Mouse (Mus musculus) urinary bladder, postnatal 10 days (tissue): ENCODE results near the gene Gas7.

Experiments used
- DNase-seq: peaks from one replicate; pipeline ENCODE4 v3.0.0; 2022; ENCODE audit warnings: low spot score

The Gas7 gene

DNA sequence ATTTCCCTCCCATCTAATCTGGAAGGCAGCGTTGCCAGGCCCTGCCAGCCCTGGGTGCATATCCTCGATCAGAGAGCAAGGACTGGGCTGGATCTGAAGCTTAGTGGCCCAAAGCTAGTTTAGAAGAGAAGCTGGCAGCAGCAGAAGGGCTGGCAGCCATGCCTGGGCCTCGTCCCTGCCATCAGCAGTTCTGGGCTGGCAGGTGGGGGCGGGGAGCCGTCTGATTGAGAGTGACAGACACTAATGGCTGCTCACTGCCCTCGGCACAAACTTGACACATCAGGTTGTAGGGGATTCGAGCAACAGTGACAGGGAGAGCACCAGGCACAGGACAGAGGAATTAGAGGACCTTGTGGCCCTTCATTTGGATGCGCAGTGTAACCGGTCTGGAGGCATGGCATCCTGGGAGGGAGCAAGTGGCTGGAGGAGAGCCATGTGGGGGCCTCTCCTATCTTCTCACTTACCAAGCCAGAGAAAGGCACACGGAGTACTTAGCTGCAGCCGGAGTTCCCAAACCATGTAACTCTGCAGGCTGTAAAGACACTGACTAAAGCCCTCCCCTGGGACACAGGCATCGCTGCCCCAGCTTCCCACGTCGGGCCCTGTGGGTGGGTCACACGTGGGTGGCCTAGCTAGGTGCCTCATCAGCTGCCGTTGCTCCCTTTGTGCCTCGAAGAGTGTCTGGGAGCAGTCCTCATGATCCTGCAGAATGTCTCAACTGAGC lies 200.2 kb downstream of the Gas7 start:
- no peak for DNase-seq

DNA sequence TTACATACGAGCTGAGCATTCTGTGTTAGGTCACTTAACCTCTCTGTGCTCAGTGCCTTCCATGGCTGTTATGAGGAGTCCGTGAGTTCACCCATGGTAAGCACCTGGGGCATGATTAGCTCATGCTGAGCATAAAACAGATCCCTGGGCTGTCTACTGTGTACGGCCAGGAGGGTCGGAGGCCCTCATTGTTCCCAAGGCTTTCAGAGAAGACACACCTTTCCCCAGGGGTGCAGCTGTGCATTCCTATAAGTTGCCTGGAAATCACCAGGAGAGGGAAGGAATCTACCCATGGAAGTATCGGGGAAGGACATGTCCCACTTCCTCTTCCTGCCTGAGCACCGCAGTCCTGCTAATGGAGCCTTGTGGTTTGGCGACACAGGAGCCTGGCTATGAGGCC lies 201.1 kb downstream of the Gas7 start:
- DNase-seq = no peak

DNA sequence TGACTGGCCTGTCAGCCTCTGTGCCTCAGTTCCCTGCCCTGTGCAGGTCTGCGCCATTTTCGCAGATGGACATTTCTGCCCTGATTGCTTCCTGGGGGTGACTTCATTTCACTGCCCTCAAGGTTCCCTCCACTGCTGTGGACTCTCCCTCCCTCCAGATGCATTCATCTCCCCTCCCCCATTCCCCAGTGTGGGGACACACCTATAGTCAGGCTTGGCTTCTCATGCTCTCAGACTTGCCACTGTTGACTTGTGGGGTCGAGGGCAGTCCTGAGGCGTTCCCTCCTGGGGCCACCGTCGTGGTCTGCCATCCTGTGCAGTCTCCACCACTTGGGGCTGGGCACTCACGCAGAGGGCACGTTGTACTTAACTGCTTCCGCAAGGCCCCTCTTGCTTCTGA lies 201.6 kb downstream of the Gas7 start:
- no peak for DNase-seq

DNA sequence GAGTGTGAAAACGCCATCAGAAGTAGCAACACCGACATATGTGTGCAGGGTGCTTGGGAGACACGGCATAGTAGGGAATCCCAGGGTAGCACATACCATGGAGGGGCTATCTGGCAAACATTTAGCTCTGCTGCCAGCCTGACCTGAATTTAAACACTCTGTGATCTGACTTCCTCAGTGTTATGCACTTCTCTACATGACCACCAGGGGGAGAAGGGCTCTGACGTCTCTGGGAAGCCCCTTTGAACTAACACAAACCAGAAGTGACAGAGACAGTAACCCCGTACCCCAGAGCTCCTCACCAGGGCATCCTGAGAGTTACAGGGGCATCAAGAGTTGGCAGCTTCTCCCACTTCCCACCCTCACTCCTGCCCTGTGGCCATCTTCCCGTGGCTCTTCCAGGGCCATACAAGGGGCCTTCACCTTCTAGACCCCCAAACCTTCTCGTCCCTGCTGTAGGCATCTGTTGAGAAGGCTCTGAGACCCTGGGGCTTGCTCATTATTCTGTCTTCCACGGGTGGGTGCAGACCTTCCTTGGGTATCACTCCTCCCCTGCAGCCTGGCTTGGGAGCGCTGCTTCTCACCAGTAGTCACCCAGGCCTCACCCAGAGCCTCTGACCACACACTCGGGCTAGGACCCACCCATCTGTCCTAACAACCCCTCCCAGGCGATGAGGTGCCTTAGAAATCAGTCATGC lies 202.6 kb downstream of the Gas7 start:
- DNase-seq = no peak

DNA sequence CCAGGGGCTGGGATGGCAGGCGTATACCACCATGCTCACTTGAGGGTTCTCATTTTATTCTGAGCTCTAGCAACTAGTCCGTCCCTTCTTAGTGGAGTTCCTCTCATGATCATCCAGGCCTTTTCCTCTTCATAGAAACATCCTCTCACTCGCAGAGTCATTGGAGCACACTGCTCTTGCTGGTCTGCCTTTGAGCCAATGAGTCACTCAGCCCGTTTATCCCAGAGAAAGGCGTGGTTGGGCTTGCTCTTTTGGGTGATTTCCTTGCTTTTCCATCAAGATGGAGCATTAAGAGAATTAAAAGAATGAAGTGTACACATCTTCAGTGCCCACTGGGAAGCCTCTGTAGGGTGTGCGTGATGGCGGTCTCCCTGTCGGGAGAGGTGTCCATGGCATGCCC lies 206.2 kb downstream of the Gas7 start:
- DNase-seq = no peak

DNA sequence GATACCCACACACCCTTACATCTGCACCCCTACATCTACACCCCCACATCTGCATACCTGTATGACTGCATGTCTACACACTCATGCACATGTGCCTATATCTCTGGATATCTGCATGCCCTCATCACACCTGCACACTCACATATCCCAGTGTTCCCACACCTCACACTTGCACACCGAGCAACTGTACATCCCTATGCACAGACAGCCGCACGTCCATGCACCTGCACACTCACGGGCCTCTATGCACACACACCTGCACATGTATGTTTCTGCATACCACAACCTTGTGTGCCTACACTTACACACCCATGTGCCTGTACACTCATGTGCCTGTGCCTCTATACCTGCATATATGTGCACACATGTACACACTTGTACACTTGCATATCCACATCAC lies 208.2 kb downstream of the Gas7 start:
- no peak for DNase-seq

DNA sequence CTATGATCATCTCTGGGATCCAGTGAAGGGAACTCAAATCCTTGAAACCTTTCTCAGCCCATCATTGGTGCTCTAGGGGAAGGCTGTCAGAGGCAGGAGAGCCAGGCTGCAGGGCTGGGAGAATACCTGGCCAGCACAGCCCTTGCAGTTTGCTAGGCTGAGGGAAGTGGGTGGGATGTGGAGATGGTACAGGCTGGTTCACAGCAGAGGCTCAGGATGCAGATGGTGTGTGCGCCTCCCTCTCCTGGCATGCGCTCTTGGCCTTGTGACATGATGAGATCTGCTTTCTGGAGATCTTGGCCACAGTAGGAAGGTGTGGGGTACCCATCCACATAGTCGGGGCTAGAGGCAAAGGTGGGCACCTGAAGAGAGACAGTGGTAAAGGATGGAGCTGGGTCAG lies 209.0 kb downstream of the Gas7 start:
- no peak for DNase-seq

DNA sequence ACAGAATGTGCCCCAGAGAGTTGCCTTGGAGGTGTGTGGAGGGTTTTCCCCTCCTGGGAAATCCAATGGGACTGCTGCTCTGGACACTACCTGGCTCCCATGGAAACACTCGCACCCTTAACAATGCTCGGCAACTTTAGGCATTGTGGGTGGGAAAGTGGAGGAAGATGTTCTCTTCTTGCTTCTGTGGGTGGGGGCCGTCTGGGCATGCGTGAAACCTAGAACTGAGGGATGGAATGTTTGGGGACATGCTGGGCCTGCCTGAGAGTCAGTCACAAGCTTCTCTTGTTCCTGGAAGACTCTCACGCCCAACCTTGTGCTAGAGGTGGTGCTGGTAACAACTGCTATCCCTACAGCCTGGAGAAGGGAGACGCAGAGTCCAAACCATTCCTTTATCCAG lies 209.7 kb downstream of the Gas7 start:
- no peak for DNase-seq

DNA sequence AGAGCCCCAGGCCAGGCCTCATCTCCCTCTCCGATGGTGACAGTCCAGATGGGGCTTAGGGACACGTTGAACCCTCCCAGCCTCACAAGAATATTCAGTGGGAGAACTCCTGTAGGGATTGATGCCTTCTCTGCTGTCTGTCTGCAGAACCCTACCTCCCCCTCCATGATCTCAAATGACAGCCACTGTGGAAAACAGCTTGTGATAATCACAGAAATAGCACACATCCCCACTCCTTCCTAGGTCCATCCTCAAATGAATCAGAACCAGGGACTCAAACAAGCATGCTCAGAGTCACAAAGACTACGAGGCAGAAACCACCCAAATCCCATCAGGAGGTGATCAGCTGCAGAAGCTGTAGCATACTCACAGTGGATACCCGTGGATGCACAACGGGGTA lies 210.9 kb downstream of the Gas7 start:
- DNase-seq = no peak

DNA sequence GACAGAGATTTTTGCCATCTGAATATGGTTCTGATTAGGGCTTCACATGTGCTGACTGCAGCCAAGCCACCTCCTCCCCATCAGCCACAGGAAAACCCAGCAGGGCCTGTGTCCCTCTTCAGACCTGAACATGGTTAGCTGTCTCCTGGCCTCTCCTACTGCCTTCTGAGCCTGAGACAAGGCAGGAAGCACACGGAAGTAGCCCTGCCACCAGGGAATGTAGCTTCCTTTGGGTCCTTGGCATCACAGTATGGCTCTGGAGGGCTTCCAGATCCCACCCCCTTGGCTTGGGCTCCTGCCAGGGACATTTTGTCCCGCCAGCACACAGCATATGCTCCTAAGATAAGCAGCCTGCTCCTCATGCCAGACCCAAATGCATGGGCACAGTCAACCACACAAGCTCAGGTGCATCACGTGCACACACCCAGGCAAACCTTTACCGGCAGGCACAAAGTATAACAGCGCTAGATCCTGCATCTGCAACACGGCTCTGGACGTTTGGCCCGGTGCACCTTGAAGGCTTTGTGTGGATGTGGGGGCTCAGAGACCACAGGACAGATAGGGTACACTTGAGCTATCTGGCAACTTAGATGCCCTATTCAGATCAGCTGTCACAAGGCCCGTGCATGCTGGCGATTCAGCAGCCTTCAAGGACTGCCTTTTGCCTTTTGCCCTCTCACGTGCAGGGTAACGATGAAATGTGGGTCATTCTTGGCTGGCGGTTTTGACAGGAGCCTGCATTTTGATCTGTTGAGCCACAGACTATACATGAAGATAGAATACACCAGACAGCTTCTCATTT lies 212.5 kb downstream of the Gas7 start:
- DNase-seq = no peak

DNA sequence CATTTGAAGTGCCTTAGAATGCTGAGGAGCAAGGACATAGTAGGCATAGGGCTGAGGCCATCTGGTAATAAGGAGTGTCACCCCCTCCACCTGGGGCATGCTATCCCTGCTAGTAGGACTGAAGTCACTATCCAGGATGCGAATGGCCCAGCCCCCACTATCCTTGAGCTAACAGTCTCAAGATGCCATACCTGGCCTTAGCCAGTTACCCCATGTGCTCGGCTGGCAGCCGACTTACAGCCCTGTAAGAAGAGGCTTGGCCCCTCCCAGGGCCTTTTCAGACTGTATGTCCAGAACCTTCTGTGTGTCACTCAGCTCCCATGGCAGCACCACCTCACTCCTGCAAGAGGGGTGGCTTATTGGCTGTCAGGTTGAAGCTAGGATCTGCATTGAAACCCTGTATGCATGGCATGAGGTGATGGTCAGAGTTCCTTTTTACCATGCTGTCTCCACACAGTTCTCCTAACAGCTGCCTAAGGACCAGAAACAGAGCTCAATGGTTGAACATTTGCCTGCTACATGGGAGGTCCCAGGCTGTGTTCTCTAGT lies 213.3 kb downstream of the Gas7 start:
- no peak for DNase-seq

DNA sequence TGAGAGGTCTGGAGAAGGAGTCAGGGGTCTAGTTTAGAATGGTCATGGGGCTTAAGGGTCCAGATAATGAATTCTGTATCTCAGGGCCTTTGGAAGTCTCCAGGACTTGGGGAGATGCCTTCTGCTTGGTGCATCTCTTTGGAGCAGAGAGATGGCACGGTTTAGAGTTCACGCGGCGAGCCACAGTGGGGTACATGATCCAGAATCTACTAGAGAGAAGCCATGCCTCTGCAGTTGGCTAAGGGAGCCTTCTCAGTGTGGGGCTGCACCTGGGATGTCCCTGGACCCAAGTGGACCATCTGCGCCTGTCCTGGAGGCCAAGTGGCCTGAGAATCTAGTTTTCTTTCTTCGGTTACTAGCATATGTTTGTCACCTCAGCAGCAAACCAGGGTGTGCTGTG lies 214.8 kb downstream of the Gas7 start:
- no peak for DNase-seq

DNA sequence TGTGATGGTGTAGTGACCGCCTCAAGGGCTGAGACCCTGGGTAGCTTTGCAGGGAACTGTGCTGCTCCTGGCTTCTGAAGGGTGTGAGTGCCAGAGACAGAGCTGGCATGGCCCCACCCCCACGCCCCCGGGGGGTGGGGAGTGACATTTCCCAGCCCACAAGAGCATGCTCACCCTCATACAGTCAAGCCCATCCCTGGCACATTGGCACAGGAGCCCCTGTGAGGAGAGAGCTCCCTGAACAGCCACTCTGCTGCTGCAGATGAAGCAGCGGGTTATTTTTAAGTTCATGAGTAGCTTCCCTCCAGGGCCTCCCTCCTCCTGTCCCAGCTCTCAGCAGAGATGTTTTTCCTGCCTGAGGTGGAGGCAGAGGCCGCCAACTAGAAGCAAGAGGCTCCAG lies 216.9 kb downstream of the Gas7 start:
- DNase-seq = no peak

DNA sequence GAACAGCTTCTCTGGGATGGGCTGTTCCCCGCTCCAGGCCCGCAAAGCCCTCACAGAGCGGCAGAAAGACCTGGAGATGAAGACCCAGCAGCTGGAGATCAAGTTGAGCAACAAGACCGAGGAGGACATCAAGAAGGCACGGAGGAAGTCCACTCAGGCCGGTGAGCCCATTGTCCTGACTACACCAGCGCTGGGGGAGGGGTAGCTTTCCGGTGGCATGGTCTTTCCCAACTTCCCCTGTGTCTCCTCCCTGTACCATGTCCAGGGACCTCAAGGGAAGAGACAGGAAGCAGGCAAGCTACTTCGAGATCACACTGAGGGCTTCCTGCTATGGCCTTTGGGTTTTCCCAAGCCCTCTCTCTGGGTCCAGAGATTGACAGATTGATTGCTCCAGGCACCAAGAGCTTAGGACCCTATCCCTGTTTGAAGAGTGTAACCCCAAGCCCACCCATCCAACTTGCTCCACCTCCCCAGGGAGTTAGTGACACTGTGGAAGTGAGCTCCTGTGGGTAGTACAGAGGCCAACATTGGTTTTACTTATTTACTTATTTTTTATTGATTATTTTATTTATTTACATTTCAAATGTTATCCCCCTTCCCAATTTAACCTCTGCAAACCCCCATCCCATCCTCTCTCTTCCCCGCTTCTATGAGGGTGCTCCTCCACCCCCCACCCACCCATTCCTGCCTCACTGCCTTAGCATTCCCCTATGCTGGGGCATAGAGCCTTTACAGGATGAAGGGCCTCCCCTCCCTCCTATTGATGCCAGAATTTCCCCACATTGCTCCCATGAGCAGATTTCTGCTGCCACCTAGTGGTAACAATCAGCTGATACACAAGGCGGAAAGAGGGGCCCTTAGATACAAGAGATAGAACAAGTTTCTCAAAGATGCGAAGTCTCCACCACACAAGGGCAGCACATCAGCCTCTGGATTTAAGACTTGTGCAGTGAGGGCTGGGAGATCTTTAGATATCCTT lies 220.6 kb downstream of the Gas7 start:
- DNase-seq = no peak

DNA sequence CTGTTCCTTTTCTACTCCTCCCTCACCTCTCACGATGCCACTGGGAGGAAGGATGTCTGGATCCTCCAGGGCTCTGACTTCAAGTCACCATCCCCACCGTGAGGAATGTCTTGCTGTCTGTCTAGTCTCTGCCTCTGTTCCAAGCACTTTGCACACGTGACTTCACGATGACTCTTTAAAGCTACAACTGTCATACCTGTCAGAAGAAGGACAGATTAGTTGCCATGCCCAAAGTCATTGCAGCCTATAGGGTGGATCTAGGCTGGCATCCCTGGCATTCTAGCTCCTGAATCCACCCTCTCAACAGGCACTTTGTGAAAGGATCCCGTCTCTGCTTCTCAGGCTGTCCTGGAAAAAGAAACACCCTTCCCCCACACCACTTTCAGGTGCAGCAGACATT lies 224.1 kb downstream of the Gas7 start:
- no peak for DNase-seq

DNA sequence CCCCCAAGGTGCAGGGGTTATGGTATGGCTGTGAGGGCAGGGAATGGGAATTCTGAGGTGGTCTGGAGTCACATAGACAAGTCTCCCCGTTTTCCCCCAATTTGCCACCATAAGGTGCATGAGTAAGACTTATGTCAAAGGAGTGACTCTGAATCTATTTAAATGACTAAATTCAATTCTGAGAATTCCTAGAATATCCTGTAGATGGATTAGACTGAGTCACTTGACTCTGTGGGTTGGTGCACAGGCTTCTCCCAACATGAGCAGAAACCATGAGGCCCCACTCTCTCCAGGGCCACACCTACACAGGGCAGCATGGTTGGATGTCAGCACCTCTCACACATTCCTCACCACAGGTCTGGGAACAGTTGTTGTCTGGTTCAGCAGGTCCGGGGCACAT lies 224.7 kb downstream of the Gas7 start:
- DNase-seq = no peak

DNA sequence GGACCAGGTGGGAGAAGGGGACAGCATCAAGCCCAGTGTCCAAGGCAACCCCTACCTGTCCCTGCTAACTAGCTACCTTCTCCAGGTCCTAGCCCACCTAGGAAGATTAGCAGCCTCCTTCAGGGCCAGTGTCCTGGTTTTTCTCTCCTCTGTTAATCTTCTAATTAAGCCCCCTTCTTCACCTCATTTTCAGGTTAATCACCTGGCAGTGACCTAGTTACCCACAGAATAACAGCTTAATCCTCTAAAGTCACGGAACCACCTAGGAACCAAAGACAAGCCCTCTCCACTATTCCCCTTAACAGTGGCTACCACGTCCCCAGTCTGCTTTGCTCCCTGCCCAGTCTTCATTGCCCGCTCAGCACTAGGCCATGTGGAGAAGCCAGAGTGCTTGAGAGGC lies 226.6 kb downstream of the Gas7 start:
- no peak for DNase-seq

DNA sequence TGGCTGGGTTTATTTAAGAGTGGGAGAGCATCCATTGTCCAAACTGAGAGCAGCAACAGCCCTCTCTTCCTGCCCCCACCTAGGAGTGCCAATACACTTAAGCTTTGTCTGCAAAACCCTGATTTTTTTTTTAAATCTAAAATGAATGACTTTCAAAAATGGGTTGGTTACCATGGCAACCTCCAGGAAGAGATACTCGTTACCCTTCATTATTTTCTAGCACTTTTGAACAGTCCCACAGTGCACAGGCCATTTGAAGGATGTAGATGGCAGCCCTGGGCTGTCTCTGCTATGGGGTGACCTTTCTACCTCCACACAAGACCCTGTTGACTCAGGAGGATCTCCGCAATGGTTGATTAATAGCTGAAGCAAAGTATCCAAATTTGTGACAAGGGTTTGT lies 230.9 kb downstream of the Gas7 start:
- no peak for DNase-seq

DNA sequence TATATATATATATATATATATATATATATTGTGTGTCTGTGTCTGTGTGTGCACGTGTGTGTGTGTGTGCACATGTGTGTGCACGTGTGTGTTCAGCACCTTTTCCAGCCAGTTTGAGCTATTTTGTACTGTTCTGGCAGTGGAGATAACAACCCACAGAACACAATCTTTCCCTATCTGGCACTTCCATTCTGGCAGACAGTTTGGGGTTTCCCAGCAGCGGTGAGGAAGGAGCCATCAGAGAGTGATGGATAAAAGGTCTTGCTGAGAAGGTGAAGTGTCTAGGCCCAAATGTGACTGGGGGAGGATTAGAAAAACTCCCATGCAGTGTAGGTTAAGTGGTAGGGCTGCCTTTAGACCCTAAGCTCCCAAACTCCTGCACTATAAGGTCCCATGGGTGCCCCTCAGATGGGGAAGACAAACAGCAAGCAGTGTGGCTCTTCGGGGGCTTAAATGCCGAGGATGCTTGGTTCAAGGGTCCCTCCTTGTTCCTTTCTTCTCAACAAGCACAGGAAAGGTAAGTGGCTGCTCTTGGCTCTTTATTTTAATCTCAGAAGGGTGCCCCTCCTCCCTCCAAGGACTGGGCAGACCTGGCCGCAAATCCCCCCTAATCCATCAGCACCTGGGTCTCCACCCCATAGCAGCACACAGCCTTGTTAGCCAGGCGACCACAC lies 239.6 kb downstream of the Gas7 start, which contains the start of gene Rcvrn:
Gene Rcvrn, plus strand, starts transcription at position 624 of the 674 bp plus-strand sequence.
- DNase-seq = no peak

DNA sequence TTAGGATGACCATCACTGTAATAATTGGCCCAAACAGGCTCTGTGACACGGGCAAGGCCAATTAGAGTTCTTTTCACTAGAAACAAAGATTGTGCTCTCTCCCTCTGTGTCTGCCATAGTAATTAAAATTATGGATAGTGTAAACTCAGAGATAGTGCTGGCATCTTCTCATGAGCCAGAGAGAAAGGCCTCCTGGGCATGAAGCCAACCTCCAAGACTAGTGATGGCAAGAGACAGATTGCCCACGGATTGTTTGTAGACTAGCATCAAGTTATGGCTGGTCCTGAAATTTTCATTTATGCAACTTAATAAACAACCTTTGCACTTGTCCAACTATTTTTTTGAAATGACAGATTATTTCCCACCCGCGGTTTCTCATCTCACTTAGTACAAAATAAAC lies 257.7 kb downstream of the Gas7 start:
- no peak for DNase-seq

DNA sequence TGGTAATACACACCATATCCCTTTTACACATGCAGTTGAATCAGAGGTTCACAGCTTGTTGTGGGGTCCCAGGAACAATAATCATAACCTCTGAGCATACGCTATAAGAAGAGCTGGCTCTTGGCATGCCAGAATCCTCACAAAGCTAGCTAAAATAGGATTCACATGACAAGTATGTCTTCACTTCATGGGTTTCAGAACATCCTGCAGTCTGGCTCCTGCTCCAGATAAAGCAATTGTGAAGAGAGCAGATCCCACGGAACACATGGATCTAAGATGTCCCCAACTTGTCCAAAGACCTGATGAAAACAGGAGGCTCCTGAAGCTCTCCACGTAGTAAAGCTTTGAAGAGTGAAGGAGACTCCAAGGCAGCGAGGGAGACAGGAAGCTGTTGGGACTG lies 260.1 kb downstream of the Gas7 start:
- no peak for DNase-seq
